Mouse (Mus musculus) kidney, adult 2 months (tissue): ENCODE results near the gene Cdyl2.

Experiments
- CTCF ChIP-seq: fragments of 200-500 bp; conservative IDR thresholded peaks from 2 replicates; pipeline ENCODE4 v1.5.1; 2011; ENCODE audit warnings: low read depth, mild to moderate bottlenecking, control low read depth, low read length, moderate library complexity, mixed read lengths; ENCODE audit not compliant: insufficient read depth, insufficient read length
- POLR2A ChIP-seq: fragments of 200-500 bp; IDR thresholded peaks from one replicate; pipeline ENCODE4 v1.6.1; 2011; ENCODE audit warnings: low read depth, low read length, control low read depth

DNA sequence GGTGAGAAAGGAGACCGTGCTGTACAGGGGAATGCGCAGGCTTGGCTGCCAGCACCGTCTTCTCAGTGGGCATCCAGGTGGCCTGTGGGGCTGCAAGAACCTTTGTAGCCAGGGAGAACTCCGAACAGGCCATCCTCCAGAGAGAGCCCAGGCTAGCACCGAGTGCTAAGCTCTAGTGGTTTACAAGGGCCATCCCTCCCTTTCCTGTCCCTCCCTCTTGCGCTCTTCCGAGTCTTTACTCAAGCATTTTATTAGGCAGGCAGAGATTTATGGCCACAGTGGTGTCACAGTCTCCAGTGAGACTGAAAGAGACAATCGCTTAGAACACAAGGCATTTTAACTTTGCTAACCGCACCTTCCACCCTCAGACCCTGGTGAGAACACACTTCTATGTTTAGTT, 39.9 kb upstream of the Cdyl2 start:
- TF ChIP-seq POLR2A (no peak), CTCF (no peak)
